Mouse (Mus musculus): ENCODE data around the gene Npy. TPM values are rescaled to one million over a fixed set of nuclear protein-coding genes. Genes with fewer than 3 reads are reported as not detected.

Npy gene
- total and polyA plus RNA-seq, 3 experiments: 0.24 TPM; not detected in 2

DNA sequence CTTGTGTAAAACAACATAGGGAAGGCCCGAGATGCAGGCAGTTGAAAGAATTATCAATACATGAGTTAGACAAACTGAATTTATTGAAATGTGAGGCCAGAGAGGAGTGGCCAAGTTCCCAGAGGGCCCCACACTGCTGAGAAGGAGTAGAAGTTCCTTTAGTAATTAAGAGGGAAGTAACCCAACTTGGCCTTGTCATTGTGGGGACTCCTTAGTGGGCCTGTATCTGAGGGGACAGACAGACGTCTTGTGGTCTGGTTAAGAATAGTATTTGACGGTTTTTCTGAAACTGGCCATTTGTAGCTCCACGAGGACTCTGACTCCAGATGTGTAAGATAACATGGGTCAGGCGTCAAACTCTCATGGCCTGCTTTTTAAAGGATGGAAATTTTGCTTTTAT, 40.7 kb upstream of the Npy start:
- ATAC-seq (ENCODE audit: extremely low read depth, insufficient number of reproducible peaks, low FRiP score, poor library complexity, severe bottlenecking) (no peak), DNase-seq (ENCODE audit: low spot score) (no peak)
- H3K36me3 ChIP-seq (replicated peaks): no peaks in the 10 kb centered on the region
- no peaks in the 10 kb centered on the region for H3K9me3 ChIP-seq (replicated peaks)
- peaks cover 3% of the 10 kb centered on the region; the same call in 1 of the 2 replicates for H3K27me3 ChIP-seq (ENCODE audit: insufficient read depth, low read length)
- TF ChIP-seq GATA1 (IDR thresholded peaks at IDR 0.05; ENCODE audit: borderline replicate concordance, low read length) (no peak), POLR2AphosphoS5 (IDR thresholded peaks at IDR 0.05; ENCODE audit: insufficient replicate concordance, low read depth, low read length) (no peak), TAL1 (conservative IDR thresholded peaks at IDR 0.05; ENCODE audit: low read depth, low read length) (no peak), CTCF (IDR thresholded peaks at IDR 0.05; ENCODE audit: low read depth, low read length) (no peak), GATA2 (IDR thresholded peaks at IDR 0.05; ENCODE audit: borderline replicate concordance, low read depth, low read length) (no peak)
- H3K4me1 ChIP-seq (ENCODE audit: insufficient read depth, low read depth, low read length): no peaks in the 10 kb centered on the region
- no peak overlapping the region for H3K4me3 ChIP-seq (ENCODE audit: low read depth, low read length)

DNA sequence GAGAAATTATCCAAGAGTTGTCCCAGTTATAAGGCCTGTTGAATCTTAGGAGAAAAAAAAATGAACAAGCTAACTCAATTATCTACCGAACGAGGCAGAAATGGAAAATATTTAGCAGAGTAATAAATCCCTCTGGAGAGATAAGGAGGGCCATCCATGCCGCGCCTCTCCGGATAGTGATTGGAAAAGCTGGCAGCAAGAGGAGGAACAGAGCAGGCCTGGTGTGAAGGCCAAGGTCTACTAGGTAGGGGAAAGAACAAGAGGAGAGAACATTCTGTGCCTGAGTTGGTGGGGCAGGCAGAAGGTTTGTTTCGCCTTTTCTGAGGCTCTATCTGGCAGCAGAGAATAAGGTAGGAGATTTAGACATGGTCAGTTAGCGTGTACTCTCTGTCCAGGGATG, 39.8 kb upstream of the Npy start:
- ATAC-seq (ENCODE audit: extremely low read depth, insufficient number of reproducible peaks, low FRiP score, poor library complexity, severe bottlenecking) (no peak), DNase-seq (ENCODE audit: low spot score) (no peak)
- TF ChIP-seq CTCF (IDR thresholded peaks at IDR 0.05; ENCODE audit: low read depth, low read length) (no peak), POLR2AphosphoS5 (IDR thresholded peaks at IDR 0.05; ENCODE audit: insufficient replicate concordance, low read depth, low read length) (no peak), GATA2 (IDR thresholded peaks at IDR 0.05; ENCODE audit: borderline replicate concordance, low read depth, low read length) (no peak), GATA1 (IDR thresholded peaks at IDR 0.05; ENCODE audit: borderline replicate concordance, low read length) (no peak), TAL1 (conservative IDR thresholded peaks at IDR 0.05; ENCODE audit: low read depth, low read length) (no peak)
- Histone ChIP-seq H3K4me3 (ENCODE audit: low read depth, low read length) (no peak overlapping the region), H3K9me3 (replicated peaks) (no peaks in the 10 kb centered on the region), H3K36me3 (replicated peaks) (no peaks in the 10 kb centered on the region), H3K27me3 (ENCODE audit: insufficient read depth, low read length) (peaks cover 3% of the 10 kb centered on the region; the same call in 1 of the 2 replicates), H3K4me1 (ENCODE audit: insufficient read depth, low read depth, low read length) (no peaks in the 10 kb centered on the region)

DNA sequence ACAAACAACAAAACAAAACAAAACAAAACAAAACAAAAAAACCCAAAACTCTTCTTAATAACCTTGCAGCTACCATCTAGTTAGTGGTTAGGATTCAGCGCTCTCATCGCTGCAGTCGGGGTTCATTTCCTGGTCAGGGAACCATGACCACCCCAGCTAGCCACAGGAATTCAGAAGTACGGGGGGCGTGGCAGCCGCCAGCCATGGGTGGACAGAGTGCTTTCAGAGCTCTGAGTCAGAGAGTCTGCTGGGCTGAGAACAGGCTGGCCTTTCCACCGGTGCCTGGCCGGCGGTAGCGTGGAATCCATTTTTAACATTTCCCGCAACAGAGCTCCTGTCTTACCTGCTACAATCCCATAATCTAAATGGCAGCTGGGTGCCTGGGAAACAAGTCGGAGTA, 30.0 kb upstream of the Npy start:
- no peaks in the 10 kb centered on the region for H3K36me3 ChIP-seq (replicated peaks)
- TF ChIP-seq GATA2 (IDR thresholded peaks at IDR 0.05; ENCODE audit: borderline replicate concordance, low read depth, low read length): no peak
- TF ChIP-seq POLR2AphosphoS5 (IDR thresholded peaks at IDR 0.05; ENCODE audit: insufficient replicate concordance, low read depth, low read length): no peak
- no peak for TF ChIP-seq TAL1 (conservative IDR thresholded peaks at IDR 0.05; ENCODE audit: low read depth, low read length)
- no peak for TF ChIP-seq CTCF (IDR thresholded peaks at IDR 0.05; ENCODE audit: low read depth, low read length)
- TF ChIP-seq GATA1 (IDR thresholded peaks at IDR 0.05; ENCODE audit: borderline replicate concordance, low read length): no peak
- H3K27me3 ChIP-seq (ENCODE audit: insufficient read depth, low read length): no peaks in the 10 kb centered on the region; the same call in 1 of the 2 replicates
- H3K9me3 ChIP-seq (replicated peaks): no peaks in the 10 kb centered on the region
- DNase-seq (ENCODE audit: low spot score): no peak
- ATAC-seq (ENCODE audit: extremely low read depth, insufficient number of reproducible peaks, low FRiP score, poor library complexity, severe bottlenecking): no peak
- no peaks in the 10 kb centered on the region for H3K4me1 ChIP-seq (ENCODE audit: insufficient read depth, low read depth, low read length)
- H3K4me3 ChIP-seq (ENCODE audit: low read depth, low read length): no peak overlapping the region

DNA sequence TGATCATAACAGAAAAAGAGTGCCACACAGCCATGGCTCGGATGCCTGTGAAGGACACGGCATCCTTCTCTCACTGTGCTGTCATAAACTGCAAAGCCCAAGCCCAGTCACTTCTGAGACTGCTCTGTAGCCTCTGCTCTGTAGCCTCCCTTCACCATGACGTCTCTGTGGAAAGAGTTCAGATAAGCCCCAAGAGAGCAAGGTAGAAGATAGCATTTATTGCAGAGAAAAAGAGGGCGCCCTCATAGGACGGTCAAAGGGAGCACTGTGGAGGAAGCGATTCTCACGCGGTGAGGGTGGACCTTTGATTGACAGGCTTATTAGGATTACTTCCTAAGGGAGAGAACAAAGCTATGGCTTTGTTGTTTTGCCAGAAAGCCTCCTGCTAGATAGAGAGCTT, 18.4 kb upstream of the Npy start:
- DNase-seq (ENCODE audit: low spot score) (no peak), ATAC-seq (ENCODE audit: extremely low read depth, insufficient number of reproducible peaks, low FRiP score, poor library complexity, severe bottlenecking) (no peak)
- Histone ChIP-seq H3K27me3 (ENCODE audit: insufficient read depth, low read length) (no peaks in the 10 kb centered on the region), H3K9me3 (replicated peaks) (no peaks in the 10 kb centered on the region), H3K4me3 (ENCODE audit: low read depth, low read length) (no peak overlapping the region), H3K4me1 (ENCODE audit: insufficient read depth, low read depth, low read length) (no peaks in the 10 kb centered on the region), H3K36me3 (replicated peaks) (no peaks in the 10 kb centered on the region)
- TF ChIP-seq POLR2AphosphoS5 (IDR thresholded peaks at IDR 0.05; ENCODE audit: insufficient replicate concordance, low read depth, low read length): no peak
- no peak for TF ChIP-seq CTCF (IDR thresholded peaks at IDR 0.05; ENCODE audit: low read depth, low read length)
- no peak for TF ChIP-seq TAL1 (conservative IDR thresholded peaks at IDR 0.05; ENCODE audit: low read depth, low read length)
- TF ChIP-seq GATA2 (IDR thresholded peaks at IDR 0.05; ENCODE audit: borderline replicate concordance, low read depth, low read length): no peak
- no peak for TF ChIP-seq GATA1 (IDR thresholded peaks at IDR 0.05; ENCODE audit: borderline replicate concordance, low read length)

DNA sequence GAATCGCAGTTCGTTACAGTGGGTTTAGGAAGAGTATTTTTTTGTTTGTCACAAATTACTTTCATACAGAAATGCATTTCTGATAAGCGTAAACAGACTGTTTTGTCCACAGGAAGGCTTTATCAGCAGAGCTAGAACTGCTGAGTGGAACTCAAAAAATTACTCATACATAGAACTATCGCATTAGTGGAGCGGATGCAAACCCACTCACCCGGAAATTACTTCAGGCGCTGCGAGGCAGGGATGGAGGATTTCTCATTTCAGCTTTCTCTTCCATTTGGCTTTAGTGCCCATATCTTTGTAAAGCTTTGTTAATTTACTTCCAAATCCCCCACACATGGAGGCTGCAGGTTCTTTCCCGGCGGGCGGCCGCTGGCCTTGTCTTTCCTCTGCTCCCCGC, 14.4 kb upstream of the Npy start:
- no peak for TF ChIP-seq TAL1 (conservative IDR thresholded peaks at IDR 0.05; ENCODE audit: low read depth, low read length)
- no peak for TF ChIP-seq GATA2 (IDR thresholded peaks at IDR 0.05; ENCODE audit: borderline replicate concordance, low read depth, low read length)
- no peak for TF ChIP-seq GATA1 (IDR thresholded peaks at IDR 0.05; ENCODE audit: borderline replicate concordance, low read length)
- no peak for TF ChIP-seq CTCF (IDR thresholded peaks at IDR 0.05; ENCODE audit: low read depth, low read length)
- no peak for TF ChIP-seq POLR2AphosphoS5 (IDR thresholded peaks at IDR 0.05; ENCODE audit: insufficient replicate concordance, low read depth, low read length)

DNA sequence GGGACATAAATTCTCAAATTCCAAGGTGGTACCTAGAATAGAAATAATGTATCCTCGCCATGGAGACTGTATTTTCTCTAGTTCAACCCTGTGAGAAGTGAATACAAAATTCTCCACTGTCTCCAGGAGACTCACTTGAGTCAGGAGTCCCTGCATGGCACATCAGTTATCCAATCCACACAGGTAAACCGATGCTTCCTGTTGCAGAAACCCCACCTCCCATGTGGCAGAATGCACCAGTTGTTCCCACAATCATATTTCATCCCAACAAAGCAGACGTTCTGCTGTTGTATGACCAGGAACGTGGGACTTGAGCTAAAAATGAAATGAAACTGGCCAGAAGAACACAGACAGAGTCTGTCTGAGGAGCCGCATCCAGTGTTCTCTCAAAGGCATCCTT, 5.3 kb upstream of the Npy start:
- Histone ChIP-seq H3K9me3 (replicated peaks) (no peaks in the 10 kb centered on the region), H3K36me3 (replicated peaks) (no peaks in the 10 kb centered on the region), H3K27me3 (ENCODE audit: insufficient read depth, low read length) (peaks cover 5% of the 10 kb centered on the region; the same call in 1 of the 2 replicates), H3K4me3 (ENCODE audit: low read depth, low read length) (no peak overlapping the region), H3K4me1 (ENCODE audit: insufficient read depth, low read depth, low read length) (no peaks in the 10 kb centered on the region)
- DNase-seq (ENCODE audit: low spot score) (no peak), ATAC-seq (ENCODE audit: extremely low read depth, insufficient number of reproducible peaks, low FRiP score, poor library complexity, severe bottlenecking) (no peak)
- TF ChIP-seq POLR2AphosphoS5 (IDR thresholded peaks at IDR 0.05; ENCODE audit: insufficient replicate concordance, low read depth, low read length): no peak
- TF ChIP-seq CTCF (IDR thresholded peaks at IDR 0.05; ENCODE audit: low read depth, low read length): no peak
- no peak for TF ChIP-seq GATA1 (IDR thresholded peaks at IDR 0.05; ENCODE audit: borderline replicate concordance, low read length)
- TF ChIP-seq TAL1 (conservative IDR thresholded peaks at IDR 0.05; ENCODE audit: low read depth, low read length): no peak
- TF ChIP-seq GATA2 (IDR thresholded peaks at IDR 0.05; ENCODE audit: borderline replicate concordance, low read depth, low read length): no peak

More for the DNA sequence above, 14.4 kb upstream of the Npy start:
- DNase-seq (ENCODE audit: low spot score): no peak
- H3K36me3 ChIP-seq (replicated peaks): no peaks in the 10 kb centered on the region
- no peaks in the 10 kb centered on the region for H3K9me3 ChIP-seq (replicated peaks)
- no peaks in the 10 kb centered on the region for H3K4me1 ChIP-seq (ENCODE audit: insufficient read depth, low read depth, low read length)
- no peak overlapping the region for H3K4me3 ChIP-seq (ENCODE audit: low read depth, low read length)
- H3K27me3 ChIP-seq (ENCODE audit: insufficient read depth, low read length): no peaks in the 10 kb centered on the region
- ATAC-seq (ENCODE audit: extremely low read depth, insufficient number of reproducible peaks, low FRiP score, poor library complexity, severe bottlenecking): no peak

Data from G1E (cell line).